Mouse (Mus musculus) lung, postnatal 0 days (tissue): ENCODE data around the gene Slc12a6.
A peak's percentile ranks its signal among the peaks of the same experiment; 100 is the strongest.

Source experiments
- CTCF ChIP-seq: IDR thresholded peaks from 2 replicates; pipeline ENCODE4 v1.5.1; 2016; ENCODE audit warnings: antibody characterized with exemption, mild to moderate bottlenecking
- EP300 ChIP-seq: IDR thresholded peaks from 2 replicates; pipeline ENCODE4 v1.6.1; 2016; ENCODE audit warnings: antibody characterized with exemption, mild to moderate bottlenecking, control low read depth

GRCm38 (mm10) chr2:112245307-112245706 is 20.3 kb upstream of the Slc12a6 start:
- TF ChIP-seq EP300, result peak; percentile 35; the same call in 1 of the 2 replicates
- no peak for TF ChIP-seq CTCF
